8 mouse cellular contexts compared by ENCODE assay signal in genomic region chr10:69535123-69535930, GRCm38 (mm10).
DNase-seq lines count a peak whose midpoint lies in the region; ATAC-seq and TF ChIP-seq lines count a peak whose summit lies in the region.

No protein-coding gene starts in this region.

- H3K4me1 ChIP-seq in hindbrain, postnatal 0 days (ENCODE audit: insufficient read depth, low read length), result 0 out of 2 replicates have a peak, but pooled peaks cover 5% of the 10 kb centered on the region
- H3K4me1 ChIP-seq in neural tube, embryonic 14.5 days (ENCODE audit: control insufficient read depth, insufficient read depth, low read length), result peaks cover 18% of the 10 kb centered on the region
- no peaks in the 10 kb centered on the region for H3K4me1 ChIP-seq in thymus, adult 2 months (replicated peaks; ENCODE audit: control insufficient read depth, insufficient read depth, low read length)

- WGBS in hindbrain, postnatal 0 days, result 27% methylated on average over 15 of the region's 15 CpGs
- 25% methylated on average over 15 of the region's 15 CpGs for WGBS in neural tube, embryonic 14.5 days
- 81% methylated on average over 15 of the region's 15 CpGs for WGBS in thymus, adult 2 months

- H3K4me2 ChIP-seq in hindbrain, postnatal 0 days (ENCODE audit: low read depth, low read length), result peak overlapping the region; percentile 55
- peak overlapping the region; percentile 75 for H3K4me2 ChIP-seq in neural tube, embryonic 14.5 days (ENCODE audit: low read depth, low read length)

- H3K36me3 ChIP-seq in hindbrain, postnatal 0 days (ENCODE audit: insufficient read depth, low read length), result no peaks in the 10 kb centered on the region
- no peaks in the 10 kb centered on the region for H3K36me3 ChIP-seq in neural tube, embryonic 14.5 days (ENCODE audit: control insufficient read depth, insufficient read depth, low read length)
- no peaks in the 10 kb centered on the region for H3K36me3 ChIP-seq in thymus, adult 2 months (ENCODE audit: control insufficient read depth, insufficient read depth, low read length)

- intact Hi-C loops in gastrocnemius, adult 2 months (cut with DNase I), result loop anchor here (5.0 kb wide), 1 partner anchor 117 kb away; no protein-coding TSS in a partner anchor
- intact Hi-C loops in left cerebral cortex, postnatal 25 days (cut with DNase I), result loop anchor here (2.0 to 5.0 kb wide), 3 partner anchors 37 to 119 kb away; no protein-coding TSS in a partner anchor

- TF ChIP-seq CTCF in gastrocnemius, adult 2 months (IDR thresholded peaks at IDR 0.05), result no peak
- peak; percentile 13 for TF ChIP-seq CTCF in hindbrain, postnatal 0 days (IDR thresholded peaks at IDR 0.05; ENCODE audit: low read depth)
- TF ChIP-seq CTCF in thymus, adult 2 months (IDR thresholded peaks at IDR 0.05; ENCODE audit: borderline replicate concordance, control insufficient read depth, extremely low read depth, insufficient read depth, low read length, poor library complexity), result no peak

- no peaks in the 10 kb centered on the region for H3K9me3 ChIP-seq in hindbrain, postnatal 0 days (ENCODE audit: low read length)
- H3K9me3 ChIP-seq in neural tube, embryonic 14.5 days (ENCODE audit: control insufficient read depth, low read length), result no peaks in the 10 kb centered on the region

- DNase-seq in Muller cell, postnatal 12 days (ENCODE audit: inconsistent ontology term), result peak; percentile 67
- DNase-seq in cerebellum, adult 9-11 months, result peak; percentile 41
- peak; percentile 72 for DNase-seq in gastrocnemius, adult 2 months
- peak; percentile 83 for DNase-seq in hindbrain, postnatal 0 days (ENCODE audit: low spot score)
- DNase-seq in left cerebral cortex, postnatal 25 days (ENCODE audit: low spot score in 2 of 2), result peak; percentile 46 to 56
- no peak for DNase-seq in thymus, adult 2 months
- DNase-seq in adrenal gland, adult 18-20 months (ENCODE audit: low spot score in 2 of 2), result no peak

- peak overlapping the region; percentile 93 for H3K27ac ChIP-seq in gastrocnemius, adult 2 months
- peak overlapping the region; percentile 91 for H3K27ac ChIP-seq in hindbrain, postnatal 0 days
- peak overlapping the region; percentile 95 for H3K27ac ChIP-seq in neural tube, embryonic 14.5 days (ENCODE audit: low read depth, low read length)
- no peak overlapping the region for H3K27ac ChIP-seq in thymus, adult 2 months (ENCODE audit: control insufficient read depth, insufficient read depth, low read length)

- H3K27me3 ChIP-seq in hindbrain, postnatal 0 days (ENCODE audit: insufficient read depth, low read length), result no peaks in the 10 kb centered on the region
- H3K27me3 ChIP-seq in neural tube, embryonic 14.5 days (ENCODE audit: control insufficient read depth, insufficient read depth, low read length), result no peaks in the 10 kb centered on the region
- no peaks in the 10 kb centered on the region; the same call in 1 of the 2 replicates for H3K27me3 ChIP-seq in thymus, adult 2 months (ENCODE audit: control insufficient read depth, insufficient read depth, low read length)

- TF ChIP-seq POLR2A in thymus, adult 2 months (IDR thresholded peaks at IDR 0.05; ENCODE audit: control insufficient read depth, extremely low read depth, insufficient read depth, low read length, poor library complexity), result no peak

- H3K9ac ChIP-seq in hindbrain, postnatal 0 days (replicated peaks; ENCODE audit: low read length), result peak overlapping the region; percentile 79
- H3K9ac ChIP-seq in neural tube, embryonic 14.5 days (replicated peaks; ENCODE audit: low read depth, low read length), result peak overlapping the region; percentile 96

- peak; percentile 73 for ATAC-seq in hindbrain, postnatal 0 days
- ATAC-seq in neural tube, embryonic 14.5 days (ENCODE audit: low read depth), result peak; percentile 62

- peak overlapping the region; percentile 73 for H3K4me3 ChIP-seq in gastrocnemius, adult 2 months
- peak overlapping the region; percentile 60 for H3K4me3 ChIP-seq in hindbrain, postnatal 0 days (ENCODE audit: low read length)
- peak overlapping the region; percentile 71 for H3K4me3 ChIP-seq in neural tube, embryonic 14.5 days (ENCODE audit: low read depth, low read length)
- no peak overlapping the region for H3K4me3 ChIP-seq in thymus, adult 2 months (ENCODE audit: control insufficient read depth, insufficient read depth, low read length)

Comparison
In these comparisons a context has a peak if more than half of its experiments do, and no peak if none do; other contexts are left out.
1. DNase-seq: peak in Muller cell, postnatal 12 days (single experiment), cerebellum, adult 9-11 months (single experiment), gastrocnemius, adult 2 months (single experiment), hindbrain, postnatal 0 days (single experiment) and left cerebral cortex, postnatal 25 days (2 of 2); none in thymus, adult 2 months (single experiment) and adrenal gland, adult 18-20 months (0 of 2).